Mouse (Mus musculus) bone marrow macrophage, adult 2 months (primary cell): ENCODE data around the gene Plekho2.

Source experiments
- CTCF ChIP-seq: IDR thresholded peaks from 2 replicates; pipeline ENCODE4 v1.5.1; 2012; ENCODE audit warnings: low read depth, mild to moderate bottlenecking, low read length, moderate library complexity
- POLR2A ChIP-seq: IDR thresholded peaks from 2 replicates; pipeline ENCODE4 v1.6.1; 2012; ENCODE audit warnings: mild to moderate bottlenecking, low read depth, low read length, borderline replicate concordance

- TF ChIP-seq CTCF = no peak
- TF ChIP-seq POLR2A = no peak
These were observed 44.4 kb upstream of the Plekho2 start for GRCm38 (mm10) chr9:65624266-65624665.
